Mouse (Mus musculus): Measurements from ENCODE around the gene Gm4214. TPM values are rescaled to one million over a fixed set of nuclear protein-coding genes. Genes with fewer than 3 reads are reported as not detected.

Gm4214 gene
- not detected for polyA plus RNA-seq (2014; fragmentation: Illumina TruSeq; extraction: RNeasy Lipid Tissue Mini Kit (QIAGEN cat#74804); ENCODE audit: low read depth, low replicate concordance)

GRCm38 (mm10) chr7:22984573-22984972 lies at the start of gene Gm4214:
Gene Gm4214, minus strand, starts transcription at chr7:22984673.

GRCm38 (mm10) chr7:23019823-23020222 lies 35.4 kb upstream of the Gm4214 start, which contains the start of gene Gm4216:
Gene Gm4216, minus strand, starts transcription at chr7:23019923.

Other genes starting within 250 kb of the Gm4214 start
- not detected for gene Vmn1r157, start 223.0 kb downstream of the Gm4214 start, polyA plus RNA-seq (2014; fragmentation: Illumina TruSeq; extraction: RNeasy Lipid Tissue Mini Kit (QIAGEN cat#74804); ENCODE audit: low read depth, low replicate concordance)
- not detected for gene Vmn1r158, start 193.9 kb downstream of the Gm4214 start, polyA plus RNA-seq (2014; fragmentation: Illumina TruSeq; extraction: RNeasy Lipid Tissue Mini Kit (QIAGEN cat#74804); ENCODE audit: low read depth, low replicate concordance)
- gene Vmn1r159, start 141.1 kb downstream of the Gm4214 start, polyA plus RNA-seq (2014; fragmentation: Illumina TruSeq; extraction: RNeasy Lipid Tissue Mini Kit (QIAGEN cat#74804); ENCODE audit: low read depth, low replicate concordance), result not detected
- not detected for gene Vmn1r160, start 113.4 kb downstream of the Gm4214 start, polyA plus RNA-seq (2014; fragmentation: Illumina TruSeq; extraction: RNeasy Lipid Tissue Mini Kit (QIAGEN cat#74804); ENCODE audit: low read depth, low replicate concordance)
- gene Gm4216, start 35.2 kb upstream of the Gm4214 start, polyA plus RNA-seq (2014; fragmentation: Illumina TruSeq; extraction: RNeasy Lipid Tissue Mini Kit (QIAGEN cat#74804); ENCODE audit: low read depth, low replicate concordance), result not detected
- gene Vmn1r163, start 70.9 kb upstream of the Gm4214 start, polyA plus RNA-seq (2014; fragmentation: Illumina TruSeq; extraction: RNeasy Lipid Tissue Mini Kit (QIAGEN cat#74804); ENCODE audit: low read depth, low replicate concordance), result not detected
- gene Gm8720, start 82.8 kb upstream of the Gm4214 start, polyA plus RNA-seq (2014; fragmentation: Illumina TruSeq; extraction: RNeasy Lipid Tissue Mini Kit (QIAGEN cat#74804); ENCODE audit: low read depth, low replicate concordance), result not detected
- gene Gm10662, start 159.8 kb upstream of the Gm4214 start, polyA plus RNA-seq (2014; fragmentation: Illumina TruSeq; extraction: RNeasy Lipid Tissue Mini Kit (QIAGEN cat#74804); ENCODE audit: low read depth, low replicate concordance), result not detected
- not detected for gene Vmn1r165, start 232.7 kb upstream of the Gm4214 start, polyA plus RNA-seq (2014; fragmentation: Illumina TruSeq; extraction: RNeasy Lipid Tissue Mini Kit (QIAGEN cat#74804); ENCODE audit: low read depth, low replicate concordance)